Mouse (Mus musculus) kidney, postnatal 0 days (tissue): ENCODE measurements around the gene Slc16a10. TPM values are rescaled to one million over a fixed set of nuclear protein-coding genes. Genes with fewer than 3 reads are reported as not detected.

ENCODE experiments used
- ATAC-seq: fragments of 200-750 bp; cut with Nextera tagmentation; replicated peaks from 2 replicates; pipeline ENCODE4 v1.8.0; 2017; ENCODE audit warnings: low read depth, moderate number of reproducible peaks, moderate TSS enrichment, moderate library complexity; ENCODE audit not compliant: low FRiP score
- DNase-seq: peaks from one replicate; pipeline ENCODE4 v3.0.0-alpha.2; 2016; ENCODE audit warnings: low spot score
- H3K27ac ChIP-seq: fragments of 300-500 bp; sonication (generic); 2 replicates; pipeline ENCODE4 v1.5.1; 2014; ENCODE audit warnings: mild to moderate bottlenecking
- H3K27me3 ChIP-seq: fragments of 300-500 bp; sonication (generic); 2 replicates; pipeline ENCODE4 v1.6.1; 2014; ENCODE audit warnings: low read length, mixed read lengths; ENCODE audit not compliant: insufficient read depth
- H3K36me3 ChIP-seq: fragments of 300-500 bp; sonication (generic); 2 replicates; pipeline ENCODE4 v1.6.1; 2014; ENCODE audit warnings: low read length, mixed read lengths; ENCODE audit not compliant: insufficient read depth
- H3K4me1 ChIP-seq: fragments of 300-500 bp; sonication (generic); replicated peaks from 2 replicates; pipeline ENCODE4 v1.6.1; 2014; ENCODE audit warnings: antibody characterized with exemption, low read length, mixed read lengths; ENCODE audit not compliant: insufficient read depth
- H3K4me2 ChIP-seq: fragments of 300-500 bp; sonication (generic); 2 replicates; pipeline ENCODE4 v1.6.1; 2014; ENCODE audit warnings: mild to moderate bottlenecking, low read length, moderate library complexity, mixed read lengths
- H3K4me3 ChIP-seq: fragments of 300-500 bp; sonication (generic); replicated peaks from 2 replicates; pipeline ENCODE4 v1.5.1; 2014; ENCODE audit warnings: low read depth, low read length
- H3K9ac ChIP-seq: fragments of 300-500 bp; sonication (generic); 2 replicates; pipeline ENCODE4 v1.6.1; 2014; ENCODE audit warnings: low read depth, low read length
- H3K9me3 ChIP-seq: fragments of 300-500 bp; sonication (generic); replicated peaks from 2 replicates; pipeline ENCODE4 v1.6.1; 2016; ENCODE audit warnings: low read length, inconsistent platforms, mixed read lengths
- CTCF ChIP-seq: IDR thresholded peaks from 2 replicates; pipeline ENCODE4 v1.5.1; 2016; ENCODE audit warnings: antibody characterized with exemption, low read depth, mild to moderate bottlenecking, moderate library complexity
- WGBS: fragments of 180-500 bp; shearing (Covaris S2); extraction: QIAGEN DNeasy Blood & Tissue Kit; methylation state at CpG from one replicate; pipeline ENCODE4 v1.1.7; 2014; 5-methylcytosine and 5-hydroxymethylcytosine counted together
- polyA plus RNA-seq: library from polyadenylated mRNA; unstranded; fragments of >200 nt; fragmentation: Nextera tagmentation; extraction: Ambion mirVana; gene quantifications from 2 replicates; pipeline ENCODE4 v1.2.1, GENCODE M21; 2015

The Slc16a10 gene
- polyA plus RNA-seq = 10.0 and 10.1 TPM in 2 replicates

DNA sequence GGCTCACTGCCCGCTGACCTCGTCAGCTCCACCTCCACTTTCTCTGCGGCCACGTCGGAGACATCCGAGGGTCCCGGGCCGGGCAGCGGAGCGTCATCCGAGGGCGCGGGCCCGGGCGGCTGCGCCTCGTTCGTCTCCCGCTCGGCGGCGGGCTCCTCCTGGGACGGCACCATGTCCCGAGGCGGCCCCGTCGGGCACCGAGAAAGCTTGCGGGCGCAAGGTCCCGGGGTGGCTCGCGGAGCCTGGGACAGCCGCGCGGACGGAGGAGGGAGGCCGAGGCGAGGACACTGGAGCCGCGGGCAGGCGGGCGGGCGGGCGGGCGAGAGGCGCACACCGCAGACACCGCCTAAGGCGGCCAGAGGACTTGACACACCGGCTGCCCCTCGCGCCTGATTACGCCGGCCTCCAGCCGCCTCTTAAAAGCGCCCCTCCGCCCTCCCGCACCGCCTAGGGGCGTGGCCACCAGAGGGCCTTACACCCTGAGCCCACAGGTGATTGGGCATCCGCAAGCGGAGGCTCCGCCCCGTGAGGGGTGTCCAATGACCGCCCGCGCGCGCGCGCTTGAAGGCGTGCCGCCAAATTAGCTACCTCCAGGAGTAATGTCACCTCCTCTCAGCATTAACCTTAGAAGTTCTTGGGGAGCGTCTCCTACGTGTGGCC is at the start of gene Slc16a10:
Slc16a10 (minus strand) TSS at position 395 of the 660 bp plus-strand sequence.
- ATAC-seq (peak; percentile 100), DNase-seq (peak; percentile 92)
- no peaks in the 10 kb centered on the region for H3K36me3 ChIP-seq
- H3K4me2 ChIP-seq = peak within 1 kb of the TSS; percentile 96
- peak within 1 kb of the TSS; percentile 74 for H3K9ac ChIP-seq
- TF ChIP-seq CTCF = peak; percentile 48; the same call in 1 of the 2 replicates
- no peak within 1 kb of the TSS for H3K27ac ChIP-seq
- no peaks in the 10 kb centered on the region for H3K27me3 ChIP-seq
- H3K9me3 ChIP-seq = no peaks in the 10 kb centered on the region
- peak within 1 kb of the TSS; percentile 60 for H3K4me3 ChIP-seq
- H3K4me1 ChIP-seq = 0 out of 2 replicates have a peak, but pooled peaks cover 9% of the 10 kb centered on the region
- WGBS = under 1% methylated on average over 66 of the region's 76 CpGs

DNA sequence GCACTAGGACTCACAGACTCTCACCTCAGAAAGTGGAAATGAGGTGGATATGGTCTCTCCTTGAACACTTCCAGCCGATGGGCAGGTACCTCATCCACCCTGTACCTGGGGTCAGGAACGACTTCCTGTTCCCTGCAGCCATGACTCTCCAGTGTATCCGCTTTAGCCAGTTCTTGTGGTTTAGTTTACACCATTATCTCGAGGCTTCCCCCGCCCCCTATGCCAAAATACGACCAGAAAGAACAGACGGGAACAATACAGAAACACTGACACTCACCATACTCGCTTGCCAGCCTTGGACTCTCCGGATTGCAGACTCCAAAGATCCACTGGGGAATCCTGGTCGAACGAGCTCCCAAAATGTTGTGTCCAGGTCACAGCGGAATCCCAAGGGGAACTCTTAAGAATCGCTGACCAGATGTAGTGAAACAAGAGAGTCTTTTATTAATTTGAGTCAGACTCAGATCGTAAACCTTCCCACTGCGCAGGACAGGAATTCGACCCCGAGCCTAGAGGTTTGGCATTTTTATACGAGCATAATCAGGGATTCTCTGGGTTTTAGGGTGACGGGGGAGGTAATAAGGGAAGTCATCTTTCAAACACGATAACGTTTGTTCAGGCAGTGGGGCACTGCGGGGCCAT is 49.4 kb upstream of the Slc16a10 start:
- 16% methylated on average over 22 of the region's 22 CpGs for WGBS
- Histone ChIP-seq H3K4me3 (peak overlapping the region; percentile 26), H3K9ac (peak overlapping the region; percentile 40; the same call in 1 of the 2 replicates), H3K4me1 (no peaks in the 10 kb centered on the region), H3K27ac (no peak overlapping the region), H3K9me3 (no peaks in the 10 kb centered on the region), H3K36me3 (no peaks in the 10 kb centered on the region), H3K27me3 (no peaks in the 10 kb centered on the region; the same call in 1 of the 2 replicates), H3K4me2 (peak overlapping the region; percentile 65)
- TF ChIP-seq CTCF = no peak
- peak; percentile 17 for DNase-seq
- ATAC-seq = no peak

DNA sequence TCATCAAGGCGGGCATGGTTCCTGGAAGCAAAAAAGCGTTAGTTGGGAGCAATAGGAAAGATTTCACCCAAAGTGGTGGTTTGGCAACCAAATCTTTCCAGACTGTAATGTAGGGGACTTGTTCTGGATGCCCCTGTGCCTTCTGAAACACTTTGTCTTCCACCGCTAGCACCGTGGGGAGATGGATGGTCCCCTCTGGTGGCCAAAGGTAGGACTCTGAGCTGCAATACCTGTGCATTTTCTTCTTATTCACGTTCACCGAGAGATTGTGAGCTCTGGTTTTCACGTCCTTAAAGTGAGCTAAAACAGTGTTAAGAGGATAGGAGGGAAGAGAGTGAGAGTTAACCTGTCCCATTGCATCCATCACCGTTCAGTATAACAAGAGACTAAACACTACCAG is 48.8 kb upstream of the Slc16a10 start:
- no peak for DNase-seq
- Histone ChIP-seq H3K9ac (no peak overlapping the region), H3K36me3 (no peaks in the 10 kb centered on the region), H3K4me1 (no peaks in the 10 kb centered on the region), H3K4me3 (no peak overlapping the region), H3K4me2 (peak overlapping the region; percentile 65), H3K27me3 (no peaks in the 10 kb centered on the region; the same call in 1 of the 2 replicates), H3K9me3 (no peaks in the 10 kb centered on the region), H3K27ac (no peak overlapping the region)
- TF ChIP-seq CTCF = peak; percentile 50
- no peak for ATAC-seq
- WGBS = 76% methylated on average over 8 of the region's 8 CpGs

DNA sequence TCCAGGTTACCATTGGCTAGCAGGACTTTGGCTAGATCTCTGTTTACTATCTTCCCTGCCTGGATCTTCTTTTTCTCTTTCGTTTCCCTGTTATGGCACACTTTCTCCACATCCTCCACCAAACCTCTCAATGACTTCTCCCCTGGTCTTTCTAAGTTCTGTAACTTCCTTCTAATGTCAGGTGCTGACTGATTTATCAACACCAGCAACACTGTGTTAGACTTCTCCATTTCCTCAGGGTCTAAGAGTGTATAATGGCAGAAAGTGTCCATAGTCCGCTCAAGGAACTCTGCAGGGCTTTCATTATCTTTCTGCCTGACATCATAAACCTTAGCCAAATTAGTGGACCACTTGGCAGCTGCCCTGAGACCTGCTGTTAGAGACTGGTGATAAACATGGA is 47.6 kb upstream of the Slc16a10 start:
- no peaks in the 10 kb centered on the region for H3K36me3 ChIP-seq
- no peaks in the 10 kb centered on the region for H3K9me3 ChIP-seq
- no peaks in the 10 kb centered on the region for H3K4me1 ChIP-seq
- no peak overlapping the region for H3K4me3 ChIP-seq
- 96% methylated on average over 2 of the region's 2 CpGs for WGBS
- no peaks in the 10 kb centered on the region; the same call in 1 of the 2 replicates for H3K27me3 ChIP-seq
- H3K4me2 ChIP-seq = no peak overlapping the region
- TF ChIP-seq CTCF = no peak
- no peak overlapping the region for H3K27ac ChIP-seq
- DNase-seq (no peak), ATAC-seq (no peak)
- no peak overlapping the region for H3K9ac ChIP-seq

DNA sequence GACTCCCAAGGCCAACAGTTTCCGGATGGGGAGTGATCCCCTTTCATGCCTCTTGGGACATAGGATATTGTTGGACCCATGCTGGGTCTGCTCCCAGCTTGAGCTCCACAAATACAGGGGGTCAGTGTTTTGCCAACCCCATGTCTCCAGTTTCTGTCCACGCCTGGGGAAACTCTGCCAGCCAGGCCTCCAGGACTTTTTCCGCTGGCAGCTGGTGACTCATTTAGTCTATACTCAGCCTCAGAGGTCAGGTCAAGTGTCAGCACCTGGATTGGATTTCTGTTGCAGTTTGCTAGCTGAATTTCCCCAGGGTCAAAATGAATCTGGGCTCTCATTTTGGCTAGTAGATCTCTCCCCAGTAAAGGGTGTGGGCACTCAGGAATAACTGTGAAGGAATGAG is 46.8 kb upstream of the Slc16a10 start:
- Histone ChIP-seq H3K27ac (no peak overlapping the region), H3K27me3 (no peaks in the 10 kb centered on the region; the same call in 1 of the 2 replicates), H3K9ac (no peak overlapping the region), H3K9me3 (no peaks in the 10 kb centered on the region), H3K4me1 (no peaks in the 10 kb centered on the region), H3K36me3 (no peaks in the 10 kb centered on the region), H3K4me2 (no peak overlapping the region), H3K4me3 (no peak overlapping the region)
- no peak for ATAC-seq
- TF ChIP-seq CTCF = no peak
- 59% methylated on average over 3 of the region's 3 CpGs for WGBS
- DNase-seq = no peak

DNA sequence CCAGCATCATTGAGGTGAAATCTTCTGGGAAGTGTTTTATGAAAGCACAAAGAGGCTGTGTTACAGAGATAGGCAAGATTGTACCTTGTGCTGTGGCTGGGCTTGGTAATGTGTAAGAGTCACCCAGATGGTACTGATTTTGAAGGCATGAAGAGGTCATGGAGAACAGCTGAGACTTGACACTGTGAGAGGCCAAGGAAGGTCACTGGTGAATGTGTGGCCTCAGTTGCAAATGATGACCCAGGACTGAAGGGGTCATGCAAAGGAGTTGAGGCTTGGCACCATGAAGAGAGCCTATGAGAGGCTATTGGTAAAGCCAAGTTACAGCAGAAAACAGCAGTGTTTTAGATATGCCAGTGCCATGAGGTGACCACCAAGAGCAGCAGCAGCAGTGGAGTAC is 43.9 kb upstream of the Slc16a10 start:
- no peak for ATAC-seq
- H3K27ac ChIP-seq = no peak overlapping the region
- H3K36me3 ChIP-seq = no peaks in the 10 kb centered on the region
- H3K9ac ChIP-seq = no peak overlapping the region
- H3K4me3 ChIP-seq = no peak overlapping the region
- no peak for TF ChIP-seq CTCF
- H3K4me1 ChIP-seq = no peaks in the 10 kb centered on the region
- no peaks in the 10 kb centered on the region; the same call in 1 of the 2 replicates for H3K27me3 ChIP-seq
- DNase-seq = no peak
- no peaks in the 10 kb centered on the region for H3K9me3 ChIP-seq
- no peak overlapping the region for H3K4me2 ChIP-seq
